Mouse (Mus musculus) cortical plate, adult 2 months (tissue): Measurements from ENCODE around the gene Krtap4-8.
"Not testable (repeated sequence)": the region's sequence is repeated elsewhere in the genome, so short reads cannot be mapped to it uniquely, and the experiment has no call there.

Experiments
- CTCF ChIP-seq: fragments of 200-500 bp; IDR thresholded peaks from 2 replicates; pipeline ENCODE4 v1.5.1; 2011; ENCODE audit warnings: mild to moderate bottlenecking, control low read depth, low read length; ENCODE audit not compliant: insufficient read depth; ENCODE audit errors: extremely low read depth
- POLR2A ChIP-seq: fragments of 200-500 bp; IDR thresholded peaks from 2 replicates; pipeline ENCODE4 v1.6.1; 2011; ENCODE audit warnings: mild to moderate bottlenecking, low read length, control low read depth; ENCODE audit not compliant: insufficient read depth; ENCODE audit errors: extremely low read depth

DNA sequence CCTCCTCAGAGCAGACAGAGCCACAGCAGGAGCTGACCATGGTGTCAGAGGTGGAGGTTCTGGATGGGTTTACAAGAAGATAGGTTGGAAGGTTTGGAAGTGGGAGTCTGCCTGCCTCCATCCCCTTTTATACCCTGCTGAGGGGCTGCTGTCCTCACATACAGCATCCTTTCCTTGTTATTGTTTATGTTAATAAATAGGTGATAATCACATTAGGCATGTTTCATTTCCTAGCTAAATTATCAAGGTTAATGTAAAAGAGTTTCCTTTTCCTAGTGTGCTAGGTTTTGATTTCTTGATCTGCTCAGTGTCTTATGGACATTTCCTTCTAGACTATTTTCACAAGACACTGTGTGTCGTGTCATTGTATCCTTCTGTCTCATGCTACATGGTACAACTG lies 18.3 kb upstream of the Krtap4-8 start, which contains the start of gene Gm11569:
- not testable (repeated sequence) for TF ChIP-seq CTCF, POLR2A
